Mouse (Mus musculus): Measurements from ENCODE around the gene Frem1.

Gene Frem1

GRCm38 (mm10) chr4:82867731-82868445 lies 184.3 kb downstream of the Frem1 start:
- DNase-seq = no peak

GRCm38 (mm10) chr4:82867111-82867510 lies 185.0 kb downstream of the Frem1 start:
- no peak for DNase-seq

GRCm38 (mm10) chr4:82864974-82865699 lies 187.0 kb downstream of the Frem1 start:
- DNase-seq = no peak

GRCm38 (mm10) chr4:82863316-82863715 lies 188.8 kb downstream of the Frem1 start:
- no peak for DNase-seq

- DNase-seq = no peak
Observed at GRCm38 (mm10) chr4:82861451-82861850, 190.7 kb downstream of the Frem1 start.

- no peak for DNase-seq
Observed at GRCm38 (mm10) chr4:82860566-82860965, 191.6 kb downstream of the Frem1 start.

GRCm38 (mm10) chr4:82859131-82860125 lies 192.7 kb downstream of the Frem1 start, which contains the start of gene Zdhhc21:
TSS of gene Zdhhc21 (minus strand) at chr4:82859958.
- peak; percentile 76 to 80 for DNase-seq

- no peak for DNase-seq
Observed at GRCm38 (mm10) chr4:82858431-82859010, 193.6 kb downstream of the Frem1 start.

- DNase-seq = no peak
Observed at GRCm38 (mm10) chr4:82856986-82857385, 195.2 kb downstream of the Frem1 start.

GRCm38 (mm10) chr4:82853809-82854208 lies 198.3 kb downstream of the Frem1 start:
- DNase-seq = no peak

GRCm38 (mm10) chr4:82848552-82849234 lies 203.4 kb downstream of the Frem1 start:
- DNase-seq = no peak

Data from kidney, adult 8-10 months (tissue).